Mouse (Mus musculus) hindbrain, embryonic 11.5 days (tissue): ENCODE results near the gene Arid1b. TPM values are rescaled to one million over a fixed set of nuclear protein-coding genes. Genes with fewer than 3 reads are reported as not detected.
A peak's percentile ranks its signal among the peaks of the same experiment; 100 is the strongest.

ENCODE experiments used
- ATAC-seq: fragments of 200-750 bp; cut with Nextera tagmentation; 2 replicates; pipeline ENCODE4 v1.8.0; 2017; ENCODE audit warnings: mild to moderate bottlenecking, moderate TSS enrichment, moderate library complexity; ENCODE audit not compliant: low FRiP score
- DNase-seq: peaks from one replicate; pipeline ENCODE4 v3.0.0-alpha.2; 2015; ENCODE audit warnings: low spot score
- H3K27ac ChIP-seq: fragments of 300-500 bp; sonication (generic); 2 replicates; pipeline ENCODE4 v1.5.1; 2014; ENCODE audit warnings: mild to moderate bottlenecking, low read depth, low read length
- H3K27me3 ChIP-seq: fragments of 300-500 bp; sonication (generic); 2 replicates; pipeline ENCODE4 v1.6.1; 2014; ENCODE audit warnings: mild to moderate bottlenecking, low read length, moderate library complexity, mixed read lengths; ENCODE audit not compliant: control insufficient read depth, insufficient read depth
- H3K36me3 ChIP-seq: fragments of 300-500 bp; sonication (generic); 2 replicates; pipeline ENCODE4 v1.6.1; 2014; ENCODE audit warnings: mild to moderate bottlenecking, low read length, moderate library complexity, mixed read lengths; ENCODE audit not compliant: control insufficient read depth, insufficient read depth
- H3K4me1 ChIP-seq: fragments of 300-500 bp; sonication (generic); replicated peaks from 2 replicates; pipeline ENCODE4 v1.6.1; 2014; ENCODE audit warnings: low read length, mixed read lengths; ENCODE audit not compliant: control insufficient read depth, insufficient read depth
- H3K4me2 ChIP-seq: fragments of 300-500 bp; sonication (generic); replicated peaks from 2 replicates; pipeline ENCODE4 v1.6.1; 2014; ENCODE audit warnings: mild to moderate bottlenecking, low read depth, low read length
- H3K4me3 ChIP-seq: fragments of 300-500 bp; sonication (generic); 2 replicates; pipeline ENCODE4 v1.5.1; 2014; ENCODE audit warnings: low read depth, low read length
- H3K9ac ChIP-seq: fragments of 300-500 bp; sonication (generic); 2 replicates; pipeline ENCODE4 v1.6.1; 2014; ENCODE audit warnings: low read depth, low read length
- H3K9me3 ChIP-seq: fragments of 300-500 bp; sonication (generic); 2 replicates; pipeline ENCODE4 v1.6.1; 2016; ENCODE audit warnings: low read length; ENCODE audit not compliant: control insufficient read depth
- WGBS: fragments of 180-500 bp; shearing (Covaris S2); extraction: QIAGEN DNeasy Blood & Tissue Kit; methylation state at CpG from one replicate; pipeline ENCODE4 v1.1.7; 2014; 5-methylcytosine and 5-hydroxymethylcytosine counted together
- polyA plus RNA-seq: library from polyadenylated mRNA; unstranded; fragments of >200 nt; fragmentation: Nextera tagmentation; extraction: Ambion mirVana; gene quantifications from 2 replicates; pipeline ENCODE4 v1.2.1, GENCODE M21; 2014

Gene Arid1b
- polyA plus RNA-seq, 1 experiment from 2014 or later, result 18.6 TPM

DNA sequence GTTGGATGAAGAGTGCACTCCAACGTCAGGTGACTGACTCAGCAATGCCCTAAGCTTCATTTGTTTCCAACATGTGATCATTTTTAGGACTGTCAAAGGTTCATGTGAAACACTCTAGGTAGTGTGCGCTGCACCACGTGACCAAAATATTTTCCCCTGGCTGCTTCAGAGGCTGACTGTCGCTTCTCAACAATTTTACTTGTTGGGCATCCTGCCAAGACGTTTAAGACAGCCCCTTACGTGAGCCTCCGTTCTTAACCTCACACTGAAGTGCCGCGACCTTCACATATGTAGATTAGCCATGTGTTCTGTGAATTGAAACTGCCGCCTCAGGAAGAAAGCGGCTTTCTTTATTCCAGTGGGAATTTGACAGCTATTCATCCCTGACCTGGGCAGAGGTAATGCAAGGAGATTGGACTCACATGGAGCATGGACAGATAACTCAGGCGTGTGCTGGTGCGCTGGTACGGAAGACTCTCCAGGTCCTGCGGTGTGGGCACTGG, 13.1 kb downstream of the Arid1b start:
- no peak overlapping the region for H3K27ac ChIP-seq
- peaks cover 35% of the 10 kb centered on the region for H3K4me1 ChIP-seq
- no peak overlapping the region for H3K9ac ChIP-seq
- no peaks in the 10 kb centered on the region for H3K27me3 ChIP-seq
- H3K36me3 ChIP-seq, result no peaks in the 10 kb centered on the region
- H3K9me3 ChIP-seq, result no peaks in the 10 kb centered on the region
- H3K4me2 ChIP-seq, result peak overlapping the region; percentile 1; the same call in 1 of the 2 replicates
- peak; percentile 64 for DNase-seq
- WGBS, result 12% methylated on average over 15 of the region's 15 CpGs
- no peak overlapping the region for H3K4me3 ChIP-seq
- ATAC-seq, result peak; percentile 73

DNA sequence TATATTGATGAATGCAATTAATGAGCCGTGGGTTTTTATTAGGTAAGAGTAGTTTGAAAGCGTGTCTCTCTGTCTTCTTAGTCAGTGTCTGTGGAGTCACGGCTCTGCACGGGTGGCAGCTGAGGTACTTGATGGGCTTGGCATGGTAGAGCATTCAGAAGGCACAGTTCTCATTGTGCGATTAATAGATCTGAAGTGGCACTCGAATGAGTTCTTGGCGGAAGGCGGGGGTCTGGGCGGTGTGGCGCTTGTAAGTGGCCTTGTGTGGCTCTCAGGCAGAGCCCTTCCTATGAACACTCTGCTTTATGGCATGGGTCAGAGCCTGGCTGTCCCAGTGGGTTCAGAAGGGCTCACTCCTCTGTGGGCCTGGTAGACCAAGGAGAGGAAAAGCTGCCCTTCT, 14.1 kb downstream of the Arid1b start:
- DNase-seq (no peak), ATAC-seq (no peak)
- 65% methylated on average over 10 of the region's 10 CpGs for WGBS
- Histone ChIP-seq H3K27me3 (no peaks in the 10 kb centered on the region), H3K9ac (no peak overlapping the region), H3K4me2 (no peak overlapping the region), H3K4me1 (peaks cover 35% of the 10 kb centered on the region), H3K36me3 (no peaks in the 10 kb centered on the region), H3K27ac (no peak overlapping the region), H3K9me3 (no peaks in the 10 kb centered on the region), H3K4me3 (no peak overlapping the region)

DNA sequence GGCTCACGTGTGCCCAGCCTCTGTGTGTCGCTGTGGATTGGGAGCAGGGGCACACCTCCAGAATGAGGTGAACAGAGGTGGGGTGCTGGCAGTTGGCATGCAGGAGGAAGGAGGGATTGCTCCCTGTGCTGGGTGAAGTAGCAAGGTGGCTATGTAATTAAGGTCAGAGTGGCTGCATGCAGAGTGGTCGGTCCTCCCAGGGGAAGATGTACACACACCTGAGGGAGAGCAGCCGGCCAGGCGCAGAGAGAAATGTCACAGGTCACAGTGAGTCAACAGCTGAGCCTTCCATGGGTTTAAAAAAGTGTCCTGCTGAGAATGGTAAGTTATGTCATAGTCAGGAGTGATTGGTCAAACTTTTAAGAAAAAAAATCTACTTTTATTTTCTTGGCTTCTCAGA, 14.6 kb downstream of the Arid1b start:
- H3K4me1 ChIP-seq, result peaks cover 35% of the 10 kb centered on the region
- H3K36me3 ChIP-seq, result no peaks in the 10 kb centered on the region
- H3K9me3 ChIP-seq, result no peaks in the 10 kb centered on the region
- ATAC-seq (no peak), DNase-seq (no peak)
- H3K27me3 ChIP-seq, result no peaks in the 10 kb centered on the region
- H3K27ac ChIP-seq, result no peak overlapping the region
- no peak overlapping the region for H3K4me3 ChIP-seq
- H3K4me2 ChIP-seq, result no peak overlapping the region
- 65% methylated on average over 5 of the region's 5 CpGs for WGBS
- no peak overlapping the region for H3K9ac ChIP-seq

DNA sequence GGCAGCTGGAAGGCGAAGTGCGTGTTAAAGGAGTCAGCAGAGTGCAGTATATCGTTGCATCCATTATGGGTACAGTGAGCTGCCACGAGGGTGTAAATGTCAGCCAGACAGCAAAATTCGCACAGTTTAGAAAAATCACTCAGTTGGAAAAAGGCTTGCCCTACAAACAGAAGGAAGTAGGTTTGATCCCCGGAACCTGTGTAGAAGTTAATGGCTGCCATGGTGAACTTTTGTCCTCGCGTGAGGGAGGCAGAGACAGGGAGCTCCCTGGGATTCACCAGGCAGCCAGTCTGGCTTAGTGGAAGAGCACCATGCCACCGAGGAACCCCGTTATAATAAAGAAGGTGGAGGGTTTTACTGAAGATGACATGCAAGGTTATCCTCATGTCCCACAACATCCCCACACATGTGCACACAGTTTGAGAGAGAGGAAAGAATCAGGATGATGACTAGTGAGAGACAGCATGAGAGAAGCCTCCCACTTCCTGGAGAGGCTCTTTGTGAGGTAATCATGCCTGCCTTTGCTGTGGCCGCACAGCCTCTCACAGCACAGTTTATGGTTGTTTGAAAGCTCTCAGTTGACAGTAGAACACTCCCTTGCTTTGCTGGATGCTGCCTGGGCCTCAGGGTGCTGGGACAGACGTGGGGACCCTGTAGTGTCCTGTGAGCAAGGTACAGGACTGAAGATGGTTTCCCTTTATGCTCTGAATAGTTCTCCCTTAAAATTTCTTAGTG, 15.6 kb downstream of the Arid1b start:
- H3K36me3 ChIP-seq, result no peaks in the 10 kb centered on the region
- no peak overlapping the region for H3K9ac ChIP-seq
- ATAC-seq (no peak), DNase-seq (no peak)
- no peaks in the 10 kb centered on the region for H3K27me3 ChIP-seq
- no peaks in the 10 kb centered on the region for H3K9me3 ChIP-seq
- H3K4me3 ChIP-seq, result no peak overlapping the region
- H3K4me2 ChIP-seq, result no peak overlapping the region
- peaks cover 30% of the 10 kb centered on the region for H3K4me1 ChIP-seq
- no peak overlapping the region for H3K27ac ChIP-seq
- 77% methylated on average over 12 of the region's 12 CpGs for WGBS

DNA sequence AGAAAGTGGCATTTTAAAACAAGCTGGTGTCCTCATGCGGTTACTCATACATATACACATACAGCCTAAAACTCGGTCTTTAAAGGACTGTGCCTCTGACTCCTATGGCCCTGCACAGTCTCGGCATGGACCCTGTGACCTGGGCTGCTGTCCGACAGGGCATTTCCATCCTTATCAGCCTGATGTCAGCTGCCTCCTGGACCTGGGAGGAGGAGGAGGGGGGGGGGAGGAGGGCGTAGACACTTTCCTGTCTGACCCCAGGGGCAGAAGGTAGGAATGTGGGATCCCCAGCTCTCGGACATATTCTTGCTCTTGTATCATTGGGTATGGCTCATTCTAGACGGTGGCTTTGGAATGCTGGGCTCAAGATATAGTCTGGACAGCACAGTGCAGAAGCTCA, 16.6 kb downstream of the Arid1b start:
- DNase-seq, result no peak
- Histone ChIP-seq H3K4me1 (peaks cover 26% of the 10 kb centered on the region), H3K27ac (no peak overlapping the region)

DNA sequence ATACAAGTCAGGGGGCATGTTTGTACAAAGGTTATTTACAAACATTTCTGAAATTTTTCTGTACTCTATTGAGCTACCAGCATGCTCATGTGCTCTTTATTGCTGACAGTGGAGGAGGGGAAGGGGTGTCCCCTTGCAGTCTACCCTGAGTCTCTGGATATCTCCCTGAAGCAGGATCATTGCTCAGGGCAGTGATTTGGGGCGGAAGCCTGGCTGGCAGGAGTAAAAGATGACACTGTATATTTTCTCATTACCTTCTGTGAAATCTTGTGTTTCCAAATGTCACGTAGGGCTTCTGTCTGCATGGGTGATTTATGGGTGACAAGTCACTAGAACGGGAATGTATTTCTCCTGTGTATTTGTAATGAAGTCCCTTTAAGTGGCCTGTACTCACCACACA, 18.0 kb downstream of the Arid1b start:
- Histone ChIP-seq H3K27me3 (no peaks in the 10 kb centered on the region), H3K4me3 (no peak overlapping the region), H3K27ac (no peak overlapping the region), H3K9me3 (no peaks in the 10 kb centered on the region), H3K4me2 (no peak overlapping the region), H3K9ac (no peak overlapping the region), H3K36me3 (no peaks in the 10 kb centered on the region), H3K4me1 (peaks cover 18% of the 10 kb centered on the region)
- 62% methylated on average over 3 of the region's 3 CpGs for WGBS
- ATAC-seq (no peak), DNase-seq (no peak)

More for the DNA sequence above, 16.6 kb downstream of the Arid1b start:
- H3K27me3 ChIP-seq, result no peaks in the 10 kb centered on the region
- no peak overlapping the region for H3K4me3 ChIP-seq
- no peaks in the 10 kb centered on the region for H3K36me3 ChIP-seq
- no peak overlapping the region for H3K9ac ChIP-seq
- ATAC-seq, result no peak
- H3K9me3 ChIP-seq, result no peaks in the 10 kb centered on the region
- WGBS, result 65% methylated on average over 7 of the region's 7 CpGs
- H3K4me2 ChIP-seq, result no peak overlapping the region

DNA sequence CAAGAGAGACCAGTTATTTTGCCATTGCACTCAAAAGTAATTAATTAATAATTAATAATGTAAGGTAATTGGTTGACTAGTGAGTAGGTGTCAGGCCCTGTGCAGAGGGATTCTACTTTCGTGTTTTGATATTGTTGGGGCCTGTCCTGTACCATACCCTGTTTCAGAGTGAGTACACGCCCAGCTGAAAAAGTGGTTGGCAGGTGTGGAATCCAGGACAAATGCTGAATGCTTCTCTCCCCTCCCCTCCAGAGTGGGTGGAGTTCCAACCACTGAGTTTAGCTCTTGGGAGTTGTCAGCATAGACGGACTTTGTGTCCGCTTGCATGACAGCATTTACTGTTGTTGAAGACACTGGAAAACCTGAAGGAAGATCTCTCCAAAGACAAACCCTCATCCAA, 18.4 kb downstream of the Arid1b start:
- ATAC-seq (no peak), DNase-seq (no peak)
- Histone ChIP-seq H3K4me1 (peaks cover 15% of the 10 kb centered on the region), H3K4me3 (no peak overlapping the region), H3K27me3 (no peaks in the 10 kb centered on the region), H3K27ac (peak overlapping the region; percentile 27; the same call in 1 of the 2 replicates), H3K9me3 (no peaks in the 10 kb centered on the region), H3K9ac (no peak overlapping the region), H3K36me3 (no peaks in the 10 kb centered on the region), H3K4me2 (no peak overlapping the region)
- WGBS, result 79% methylated on average over 4 of the region's 4 CpGs

DNA sequence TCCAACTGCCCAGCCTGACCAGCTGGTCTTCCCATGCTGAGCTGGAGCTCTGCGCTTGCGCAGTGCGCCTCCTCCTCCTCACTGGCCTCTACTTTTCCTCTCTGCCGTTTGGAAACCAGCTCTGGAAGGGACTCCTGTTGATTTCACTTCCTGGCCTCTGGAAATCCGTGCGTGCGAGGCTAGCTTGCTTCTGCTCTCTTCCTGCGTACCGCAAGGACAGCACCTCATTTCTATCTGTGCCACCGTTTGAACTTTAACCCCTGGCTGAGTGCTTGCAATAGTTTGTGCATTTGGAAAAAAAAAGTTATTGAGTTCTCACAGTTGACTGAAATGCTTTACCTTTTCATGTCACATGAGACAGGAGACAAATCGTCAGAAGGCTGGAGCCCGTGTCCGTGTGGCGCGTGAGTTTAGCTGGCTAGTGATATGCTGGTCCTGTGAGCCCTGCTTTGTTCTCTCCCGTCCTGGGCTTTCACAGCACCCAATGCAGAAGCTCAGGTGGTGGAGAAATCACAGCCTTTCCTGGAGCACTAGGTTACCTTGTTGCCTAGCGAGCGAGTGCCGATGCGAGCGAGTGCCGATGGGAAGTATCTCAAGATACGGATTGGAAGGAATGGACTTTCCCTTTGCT, 20.3 kb downstream of the Arid1b start:
- no peak for DNase-seq
- H3K4me3 ChIP-seq, result no peak overlapping the region
- H3K27me3 ChIP-seq, result no peaks in the 10 kb centered on the region
- no peak for ATAC-seq
- H3K27ac ChIP-seq, result no peak overlapping the region
- H3K9me3 ChIP-seq, result no peaks in the 10 kb centered on the region
- H3K9ac ChIP-seq, result no peak overlapping the region
- no peaks in the 10 kb centered on the region for H3K36me3 ChIP-seq
- peaks cover 2% of the 10 kb centered on the region for H3K4me1 ChIP-seq
- H3K4me2 ChIP-seq, result no peak overlapping the region; the same call in 1 of the 2 replicates
- WGBS, result 84% methylated on average over 23 of the region's 23 CpGs

DNA sequence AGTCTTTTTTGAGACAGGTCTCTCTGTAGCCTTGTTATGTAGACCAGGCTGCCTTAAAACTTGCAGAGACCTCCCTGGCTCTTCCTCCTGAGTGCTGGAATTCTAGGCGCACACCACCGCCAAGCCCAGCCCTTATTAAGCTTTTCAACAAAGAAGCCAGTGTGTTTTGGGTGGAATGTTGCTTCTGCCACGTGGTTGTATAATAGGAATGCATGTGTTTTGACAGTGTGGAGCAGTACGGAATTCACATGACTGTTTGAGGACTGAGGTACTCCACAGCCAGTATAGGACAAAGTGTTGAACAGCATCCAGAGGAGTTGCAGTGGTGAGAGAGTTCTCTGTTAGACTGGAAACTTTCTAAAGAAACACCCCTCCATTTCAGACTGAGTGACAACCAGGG, 22.3 kb downstream of the Arid1b start:
- Histone ChIP-seq H3K4me1 (peaks cover 3% of the 10 kb centered on the region), H3K9ac (no peak overlapping the region), H3K36me3 (no peaks in the 10 kb centered on the region), H3K4me2 (no peak overlapping the region), H3K27me3 (no peaks in the 10 kb centered on the region), H3K9me3 (no peaks in the 10 kb centered on the region), H3K27ac (no peak overlapping the region), H3K4me3 (no peak overlapping the region)
- ATAC-seq (no peak), DNase-seq (no peak)
- 54% methylated on average over 4 of the region's 4 CpGs for WGBS
